Mouse (Mus musculus) intestine, embryonic 16.5 days (tissue): ENCODE measurements around the gene Zar1l. TPM values are rescaled to one million over a fixed set of nuclear protein-coding genes. Genes with fewer than 3 reads are reported as not detected.

Source experiments
- ATAC-seq: fragments of 200-750 bp; cut with Nextera tagmentation; 2 replicates; pipeline ENCODE4 v1.8.0; 2017; ENCODE audit warnings: moderate TSS enrichment, moderate library complexity
- H3K27ac ChIP-seq: fragments of 300-500 bp; sonication (generic); 2 replicates; pipeline ENCODE4 v1.5.1; 2014; ENCODE audit warnings: mild to moderate bottlenecking, low read length
- H3K27me3 ChIP-seq: fragments of 300-500 bp; sonication (generic); replicated peaks from 2 replicates; pipeline ENCODE4 v1.6.1; 2014; ENCODE audit warnings: low read length, control low read depth, mixed read lengths; ENCODE audit not compliant: control insufficient read depth, insufficient read depth
- H3K36me3 ChIP-seq: fragments of 300-500 bp; sonication (generic); 2 replicates; pipeline ENCODE4 v1.6.1; 2014; ENCODE audit warnings: low read length, control low read depth; ENCODE audit not compliant: control insufficient read depth, insufficient read depth
- H3K4me1 ChIP-seq: fragments of 300-500 bp; sonication (generic); 2 replicates; pipeline ENCODE4 v1.6.1; 2014; ENCODE audit warnings: low read length, control low read depth, mixed read lengths; ENCODE audit not compliant: control insufficient read depth, insufficient read depth
- H3K4me2 ChIP-seq: fragments of 300-500 bp; sonication (generic); 2 replicates; pipeline ENCODE4 v1.6.1; 2014; ENCODE audit warnings: low read depth, low read length, control low read depth
- H3K4me3 ChIP-seq: fragments of 300-500 bp; sonication (generic); 2 replicates; pipeline ENCODE4 v1.5.1; 2014; ENCODE audit warnings: mild to moderate bottlenecking, low read length
- H3K9ac ChIP-seq: fragments of 300-500 bp; sonication (generic); 2 replicates; pipeline ENCODE4 v1.6.1; 2014; ENCODE audit warnings: low read depth, low read length
- H3K9me3 ChIP-seq: fragments of 300-500 bp; sonication (generic); 2 replicates; pipeline ENCODE4 v1.6.1; 2016; ENCODE audit warnings: low read length, control low read depth; ENCODE audit not compliant: control insufficient read depth
- WGBS: fragments of 180-500 bp; shearing (Covaris S2); extraction: QIAGEN DNeasy Blood & Tissue Kit; methylation state at CpG from one replicate; pipeline ENCODE4 v1.1.7; 2014; 5-methylcytosine and 5-hydroxymethylcytosine counted together
- polyA plus RNA-seq: library from polyadenylated mRNA; unstranded; fragments of >200 nt; fragmentation: Nextera tagmentation; extraction: Ambion mirVana; gene quantifications from 2 replicates; pipeline ENCODE4 v1.2.1, GENCODE M21; 2015

The Zar1l gene
- polyA plus RNA-seq, 1 experiment from 2014 or later: not detected

DNA sequence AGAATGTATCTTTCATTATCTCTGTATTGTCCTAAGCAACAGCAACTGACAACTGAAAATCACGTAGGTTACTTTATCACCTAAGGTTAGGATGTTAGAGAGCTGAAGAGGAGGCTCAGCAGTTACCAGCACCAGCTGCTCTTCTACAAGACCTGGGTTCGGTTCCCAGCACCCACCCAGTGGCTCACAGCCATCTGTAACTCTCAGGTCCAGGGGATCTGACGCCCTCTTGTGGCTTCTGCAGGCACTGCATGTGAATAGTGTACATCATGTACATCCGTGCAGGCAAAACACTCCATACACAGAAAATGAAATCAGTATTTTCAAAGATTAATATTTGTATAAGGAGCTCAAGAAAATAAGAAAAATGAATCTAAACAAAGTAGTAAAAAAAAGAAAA, 58.2 kb downstream of the Zar1l start:
- WGBS: 81% methylated on average over 4 of the region's 4 CpGs
- peaks cover 3% of the 10 kb centered on the region; the same call in 1 of the 2 replicates for H3K4me1 ChIP-seq

GRCm38 (mm10) chr5:150457904-150458739, 59.8 kb downstream of the Zar1l start:
- H3K4me1 ChIP-seq: peaks cover 3% of the 10 kb centered on the region; the same call in 1 of the 2 replicates
- 45% methylated on average over 17 of the region's 17 CpGs for WGBS
- no peaks in the 10 kb centered on the region for H3K27me3 ChIP-seq
- peaks cover 5% of the 10 kb centered on the region for H3K36me3 ChIP-seq
- H3K9ac ChIP-seq: no peak overlapping the region
- peak overlapping the region; percentile 4; the same call in 1 of the 2 replicates for H3K4me2 ChIP-seq
- H3K4me3 ChIP-seq: no peak overlapping the region
- 0 out of 2 replicates have a peak, but pooled peaks cover 5% of the 10 kb centered on the region for H3K9me3 ChIP-seq
- 0 out of 2 replicates have a peak overlapping the region, but pooled peaks have one; percentile 29 for H3K27ac ChIP-seq
- no peak for ATAC-seq

More for the DNA sequence above, 58.2 kb downstream of the Zar1l start:
- Histone ChIP-seq H3K9me3 (0 out of 2 replicates have a peak, but pooled peaks cover 2% of the 10 kb centered on the region), H3K27ac (no peak overlapping the region), H3K27me3 (no peaks in the 10 kb centered on the region), H3K9ac (no peak overlapping the region), H3K4me2 (no peak overlapping the region), H3K4me3 (no peak overlapping the region), H3K36me3 (peaks cover 2% of the 10 kb centered on the region; the same call in 1 of the 2 replicates)
- ATAC-seq: no peak

- H3K4me1 ChIP-seq: peaks cover 3% of the 10 kb centered on the region; the same call in 1 of the 2 replicates
- peaks cover 8% of the 10 kb centered on the region; the same call in 1 of the 2 replicates for H3K9me3 ChIP-seq
- 0 out of 2 replicates have a peak overlapping the region, but pooled peaks have one; percentile 29 for H3K27ac ChIP-seq
- no peak overlapping the region for H3K9ac ChIP-seq
- no peaks in the 10 kb centered on the region for H3K27me3 ChIP-seq
- no peak overlapping the region for H3K4me2 ChIP-seq
- no peak overlapping the region for H3K4me3 ChIP-seq
- ATAC-seq: no peak
- H3K36me3 ChIP-seq: peaks cover 5% of the 10 kb centered on the region
- WGBS: 71% methylated on average over 17 of the region's 17 CpGs
These were observed 60.6 kb downstream of the Zar1l start for GRCm38 (mm10) chr5:150457165-150457903.

Other genes with a start within 250 kb of the Zar1l start
- gene Brca2, start 4.5 kb upstream of the Zar1l start, polyA plus RNA-seq: 12.8 TPM in 2 replicates
- 5.7 and 6.2 TPM in 2 replicates for gene N4bp2l1, start 79.0 kb upstream of the Zar1l start, polyA plus RNA-seq
- 32.6 and 33.1 TPM in 2 replicates for gene N4bp2l2, start 148.0 kb upstream of the Zar1l start, polyA plus RNA-seq
- 14.2 and 15.3 TPM in 2 replicates for gene Pds5b, start 155.6 kb upstream of the Zar1l start, polyA plus RNA-seq